Comparison of ENCODE assay signal across 30 mouse cellular contexts in the genomic region with DNA sequence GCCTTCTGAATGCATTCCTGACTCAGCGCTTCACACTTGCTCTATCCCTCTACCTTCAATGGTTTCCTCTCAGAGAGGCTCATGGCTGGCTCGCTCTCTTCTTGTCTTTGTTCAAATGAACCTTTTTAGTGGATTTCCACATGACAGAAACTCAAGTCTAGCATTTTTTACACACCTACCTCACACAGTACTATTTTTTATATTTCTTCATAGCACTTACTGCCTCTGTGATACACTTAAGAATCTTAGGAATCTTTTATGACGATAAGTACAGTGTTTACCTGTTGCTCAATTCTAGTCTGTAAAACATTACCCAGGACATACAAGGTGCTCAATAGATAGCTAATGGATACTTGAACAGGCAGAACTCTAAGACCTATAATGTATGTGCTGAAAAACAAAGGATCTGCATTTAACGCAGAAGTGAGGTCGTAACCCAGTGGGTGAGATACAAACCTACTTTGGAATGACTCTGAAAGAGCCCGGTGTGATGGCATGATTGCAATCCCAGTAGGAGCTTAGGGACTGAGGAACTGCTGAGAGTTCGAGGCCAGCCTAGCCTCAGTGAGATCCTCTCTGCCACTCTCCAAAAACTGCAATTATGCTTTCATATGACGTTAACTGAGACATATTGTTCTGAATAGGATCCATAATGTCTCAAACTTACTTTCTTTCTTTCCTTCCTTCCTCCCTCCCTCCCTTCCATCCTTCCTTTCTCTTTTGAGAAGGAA. TPM values are rescaled to one million over a fixed set of nuclear protein-coding genes. Genes with fewer than 3 reads are reported as not detected.
DNase-seq lines count a peak whose midpoint lies in the region; ATAC-seq and TF ChIP-seq lines count a peak whose summit lies in the region.
"Had no signal": no experiment of that assay in that cellular context is flagged by ENCODE, and none has a peak within 500 bp of the region (broad histone marks: within the 10 kb centered on the region; RNA-seq: fewer than 3 reads in every experiment).

No protein-coding gene starts in this region.

- H3K4me2 ChIP-seq in liver, embryonic 12.5 days = no peak overlapping the region
- H3K4me2 ChIP-seq: embryonic facial prominence, embryonic 13.5 days; forebrain, embryonic 12.5 days; forebrain, embryonic 15.5 days; heart, embryonic 13.5 days; hindbrain, embryonic 12.5 days; hindbrain, embryonic 15.5 days had no signal

- no peak for TF ChIP-seq CTCF in liver, adult 2 months (IDR thresholded peaks at IDR 0.05; ENCODE audit: low read depth, low read length)

- no peak for TF ChIP-seq POLR2A in liver, adult 2 months (IDR thresholded peaks at IDR 0.05; ENCODE audit: extremely low read depth, insufficient read depth, low read length)

- H3K27ac ChIP-seq in liver, adult 2 months (replicated peaks; ENCODE audit: insufficient read depth, low read depth, low read length) = no peak overlapping the region
- H3K27ac ChIP-seq in liver, embryonic 12.5 days = no peak overlapping the region
- H3K27ac ChIP-seq: embryonic facial prominence, embryonic 10.5 days; embryonic facial prominence, embryonic 13.5 days; forebrain, embryonic 12.5 days; forebrain, embryonic 15.5 days; heart, adult 2 months; heart, embryonic 10.5 days; heart, embryonic 13.5 days; hindbrain, embryonic 12.5 days; hindbrain, embryonic 15.5 days had no signal

- no peak overlapping the region for H3K4me3 ChIP-seq in liver, adult 2 months (ENCODE audit: insufficient read depth, low read depth, low read length)
- no peak overlapping the region for H3K4me3 ChIP-seq in liver, embryonic 12.5 days
- H3K4me3 ChIP-seq: embryonic facial prominence, embryonic 10.5 days; embryonic facial prominence, embryonic 13.5 days; erythroblast, embryonic 14.5 days; forebrain, embryonic 12.5 days; forebrain, embryonic 15.5 days; heart, adult 2 months; heart, embryonic 10.5 days; heart, embryonic 13.5 days; hindbrain, embryonic 12.5 days; hindbrain, embryonic 15.5 days had no signal

- no peak for ATAC-seq in liver, embryonic 12.5 days
- ATAC-seq: activated CD4-positive, CD25-positive, alpha-beta regulatory T cell, adult 4 months; CD4-positive, CD25-positive, alpha-beta regulatory T cell, adult 4 months; forebrain, embryonic 15.5 days had no signal

- WGBS in liver, adult 2 months = 72% methylated on average over 8 of the region's 8 CpGs
- 83% methylated on average over 8 of the region's 8 CpGs for WGBS in liver, embryonic 12.5 days (ENCODE audit: insufficient replicate concordance)

- H3K9me3 ChIP-seq in liver, embryonic 12.5 days (replicated peaks) = no peaks in the 10 kb centered on the region
- H3K9me3 ChIP-seq: embryonic facial prominence, embryonic 10.5 days; embryonic facial prominence, embryonic 13.5 days; forebrain, embryonic 12.5 days; forebrain, embryonic 15.5 days; heart, embryonic 10.5 days; heart, embryonic 13.5 days; hindbrain, embryonic 12.5 days; hindbrain, embryonic 15.5 days had no signal

- no peak overlapping the region for H3K9ac ChIP-seq in liver, adult 2 months (ENCODE audit: low read depth, low read length)
- no peak overlapping the region for H3K9ac ChIP-seq in liver, embryonic 12.5 days
- H3K9ac ChIP-seq: embryonic facial prominence, embryonic 13.5 days; forebrain, embryonic 12.5 days; forebrain, embryonic 15.5 days; heart, embryonic 13.5 days; hindbrain, embryonic 12.5 days; hindbrain, embryonic 15.5 days had no signal

- H3K4me1 ChIP-seq in liver, adult 2 months (ENCODE audit: control insufficient read depth, insufficient read depth, low read length) = no peaks in the 10 kb centered on the region
- peaks cover 11% of the 10 kb centered on the region; the same call in 1 of the 2 replicates for H3K4me1 ChIP-seq in liver, embryonic 12.5 days
- H3K4me1 ChIP-seq: embryonic facial prominence, embryonic 10.5 days; embryonic facial prominence, embryonic 13.5 days; forebrain, embryonic 12.5 days; forebrain, embryonic 15.5 days; hindbrain, embryonic 12.5 days; hindbrain, embryonic 15.5 days had no signal

- no peaks in the 10 kb centered on the region for H3K79me2 ChIP-seq in liver, adult 2 months (ENCODE audit: control insufficient read depth, insufficient read depth, low read length)

- peak; percentile 28 for DNase-seq in liver, adult 2 months (ENCODE audit: extremely low read depth, low read depth, low spot score)
- peak; percentile 23 for DNase-seq in lung, postnatal 25 days (ENCODE audit: low spot score)
- DNase-seq in lung, postnatal 4 days = no peak
- peak; percentile 63 for DNase-seq in yolk sac, embryonic 10.5 days (ENCODE audit: low spot score)
- DNase-seq in Muller cell, postnatal 12 days (ENCODE audit: inconsistent ontology term) = no peak
- DNase-seq: adrenal gland, adult 8-10 months; adrenal gland, postnatal 25 days; cerebellum, adult 11-12 months; cerebellum, adult 8-10 months; cerebellum, postnatal 10 days; cerebellum, postnatal 36 days; embryo, embryonic 11 days; gastrocnemius, postnatal 25 days; heart, adult 2 months; heart, postnatal 14 days had no signal

- peaks cover 14% of the 10 kb centered on the region for H3K36me3 ChIP-seq in liver, adult 2 months (ENCODE audit: control insufficient read depth, insufficient read depth, low read length)
- H3K36me3 ChIP-seq in liver, embryonic 12.5 days = peaks cover 40% of the 10 kb centered on the region

- no peaks in the 10 kb centered on the region for H3K27me3 ChIP-seq in liver, adult 2 months (ENCODE audit: control insufficient read depth, insufficient read depth, low read length)
- no peaks in the 10 kb centered on the region for H3K27me3 ChIP-seq in liver, embryonic 12.5 days (replicated peaks)
- H3K27me3 ChIP-seq: embryonic facial prominence, embryonic 13.5 days; forebrain, embryonic 12.5 days; forebrain, embryonic 15.5 days; heart, embryonic 13.5 days; hindbrain, embryonic 12.5 days; hindbrain, embryonic 15.5 days had no signal

RNA-seq across cellular contexts. Expression of gene Morn2, which starts 10.5 kb away (rescaled TPM):
- 9.3 and 9.6 TPM in 2 replicates for total RNA-seq in liver, adult 2 months (2014; rRNA removed)
- polyA plus RNA-seq in liver, adult 2 months (2012; rRNA removed) = 3.0 and 4.2 TPM in 2 replicates
- 11.9 and 13.3 TPM in 2 replicates for polyA plus RNA-seq in liver, embryonic 12.5 days (2016; fragmentation: Nextera tagmentation; extraction: Ambion mirVana)

RNA-seq across cellular contexts. Expression of gene Dhx57, which starts 10.8 kb away (rescaled TPM):
- 6.7 and 9.3 TPM in 2 replicates for total RNA-seq in liver, adult 2 months (2014; rRNA removed)
- polyA plus RNA-seq in liver, adult 2 months (2012; rRNA removed) = 2.6 and 3.7 TPM in 2 replicates
- polyA plus RNA-seq in liver, embryonic 12.5 days (2016; fragmentation: Nextera tagmentation; extraction: Ambion mirVana) = 6.6 and 7.1 TPM in 2 replicates

RNA-seq across cellular contexts. Expression of gene Arhgef33, which starts 27.7 kb away (rescaled TPM):
- total RNA-seq in liver, adult 2 months (2014; rRNA removed) = not detected in 2 replicates
- polyA plus RNA-seq in liver, adult 2 months (2012; rRNA removed) = not detected in 2 replicates
- 0.31 TPM in 2 replicates for polyA plus RNA-seq in liver, embryonic 12.5 days (2016; fragmentation: Nextera tagmentation; extraction: Ambion mirVana)
- total RNA-seq: gastrocnemius, adult 8-10 months; gastrocnemius, postnatal 25 days; hematopoietic stem cell, adult 5-6 weeks had no signal
- polyA plus RNA-seq: C2C12; CD4-positive, CD25-positive, alpha-beta regulatory T cell, adult 4 months; erythroblast, embryonic 14.5 days had no signal

RNA-seq across cellular contexts. Expression of gene Gemin6, which starts 55.3 kb away (rescaled TPM):
- 4.9 and 5.9 TPM in 2 replicates for total RNA-seq in liver, adult 2 months (2014; rRNA removed)
- polyA plus RNA-seq in liver, adult 2 months (2012; rRNA removed) = 2.2 and 2.3 TPM in 2 replicates
- 46.3 and 47.9 TPM in 2 replicates for polyA plus RNA-seq in liver, embryonic 12.5 days (2016; fragmentation: Nextera tagmentation; extraction: Ambion mirVana)
- polyA plus RNA-seq: erythroblast, embryonic 14.5 days had no signal

Comparison
In these comparisons a context has a peak if more than half of its experiments do, and no peak if none do; other contexts are left out.
1. DNase-seq: peak in liver, adult 2 months (single experiment), lung, postnatal 25 days (single experiment) and yolk sac, embryonic 10.5 days (single experiment); none in lung, postnatal 4 days (0 of 2) and Muller cell, postnatal 12 days (single experiment).